Mouse (Mus musculus) megakaryocyte, embryonic 14.5 days (primary cell): ENCODE measurements around the gene Gpha2.

ENCODE experiments used
- FLI1 ChIP-seq: IDR thresholded peaks from 2 replicates; pipeline ENCODE4 v1.6.1; 2012; ENCODE audit warnings: low read length, inconsistent platforms, mixed read lengths
- GATA1 ChIP-seq: IDR thresholded peaks from 3 replicates; pipeline ENCODE4 v1.6.1; 2012; ENCODE audit warnings: mixed read lengths, low read length, inconsistent platforms, borderline replicate concordance

- TF ChIP-seq GATA1, result no peak
- TF ChIP-seq FLI1, result no peak
These were observed 43.6 kb upstream of the Gpha2 start for GRCm38 (mm10) chr19:6182534-6182933.
